Mouse (Mus musculus): ENCODE measurements around the gene Rho.

Gene Rho

DNA sequence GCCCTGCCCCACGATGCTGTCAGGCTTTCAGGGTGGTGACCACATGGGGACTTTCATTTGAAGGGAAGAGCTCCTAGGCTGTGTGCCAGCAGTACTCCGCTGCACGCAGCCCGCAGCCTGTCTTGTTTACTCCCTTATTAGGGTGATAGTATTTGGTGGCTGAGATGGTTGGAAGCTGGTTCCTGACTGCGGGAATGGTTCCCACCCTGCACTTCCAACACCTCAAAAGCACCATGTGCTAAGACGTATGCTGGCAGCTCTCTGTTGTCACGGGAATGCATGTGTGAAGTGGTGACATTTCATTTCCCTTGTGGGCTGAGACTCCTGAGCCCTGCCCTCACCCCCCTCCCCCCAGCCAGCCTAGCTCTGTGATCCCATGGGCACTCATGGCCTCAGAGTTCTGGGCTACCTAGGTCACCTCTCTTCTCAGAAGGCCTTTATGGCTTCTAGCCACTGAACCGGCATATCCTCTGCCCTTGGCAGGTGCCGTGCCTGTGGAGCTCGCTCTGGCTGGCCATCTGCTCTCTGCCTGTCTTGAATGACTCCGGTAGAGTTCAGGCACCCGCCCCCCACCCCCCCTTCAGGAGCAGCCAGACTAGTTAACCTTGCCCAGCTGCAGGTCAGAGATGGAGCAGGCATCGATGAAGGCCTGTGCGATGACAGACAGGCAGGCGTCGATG is 25.5 kb downstream of the Rho start:
- no peak for DNase-seq (ENCODE audit: low spot score)

- DNase-seq (ENCODE audit: low spot score), result no peak
These were observed 26.1 kb downstream of the Rho start for GRCm38 (mm10) chr6:115957681-115958080.

DNA sequence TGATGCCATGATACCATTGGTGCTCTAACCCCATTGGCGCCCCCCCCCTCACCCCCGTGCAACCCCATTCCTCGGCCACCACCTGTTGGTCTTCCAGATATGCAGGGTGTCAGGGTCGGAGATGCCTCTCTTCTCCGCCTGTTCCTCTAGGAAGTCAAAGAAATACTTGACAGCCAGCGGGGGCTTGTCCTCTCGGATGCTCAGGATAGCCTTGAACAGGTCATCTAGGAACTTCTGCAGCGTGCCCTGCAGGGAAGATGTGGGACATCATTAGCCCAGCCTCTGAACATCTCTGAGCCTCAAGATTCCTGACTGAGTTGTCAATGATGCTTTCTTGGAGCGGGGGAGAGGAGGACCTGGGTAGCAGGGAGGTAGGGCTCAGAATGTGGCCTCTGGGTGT is 26.9 kb downstream of the Rho start:
- no peak for DNase-seq (ENCODE audit: low spot score)

DNA sequence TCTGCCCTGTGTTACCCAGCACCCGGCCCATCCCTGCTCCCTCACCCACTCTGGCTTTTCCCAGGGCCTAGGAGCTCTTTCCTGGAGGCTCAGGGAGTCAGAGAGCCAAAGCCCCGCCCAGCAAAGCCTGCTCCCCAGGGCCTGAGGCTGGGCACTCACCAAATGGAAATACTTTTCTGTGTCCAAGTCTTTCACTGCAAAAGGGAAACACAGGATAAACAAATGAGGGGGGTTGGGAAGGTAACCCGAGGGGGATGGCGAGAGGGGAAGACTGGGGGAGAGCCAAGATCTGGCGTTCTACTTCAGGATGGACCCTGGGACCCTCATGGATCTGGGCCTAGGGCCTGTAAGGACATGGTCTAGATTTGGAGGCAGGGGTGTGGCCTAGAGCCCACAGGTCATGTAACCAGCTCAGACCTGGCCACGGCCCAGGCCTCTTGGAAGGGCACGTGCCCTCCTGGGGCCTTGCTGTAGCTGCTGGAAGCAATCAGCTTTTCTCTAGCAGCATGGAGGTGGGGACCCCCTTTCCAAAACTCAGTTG is 27.7 kb downstream of the Rho start:
- peak; percentile 71 for DNase-seq (ENCODE audit: low spot score)

DNA sequence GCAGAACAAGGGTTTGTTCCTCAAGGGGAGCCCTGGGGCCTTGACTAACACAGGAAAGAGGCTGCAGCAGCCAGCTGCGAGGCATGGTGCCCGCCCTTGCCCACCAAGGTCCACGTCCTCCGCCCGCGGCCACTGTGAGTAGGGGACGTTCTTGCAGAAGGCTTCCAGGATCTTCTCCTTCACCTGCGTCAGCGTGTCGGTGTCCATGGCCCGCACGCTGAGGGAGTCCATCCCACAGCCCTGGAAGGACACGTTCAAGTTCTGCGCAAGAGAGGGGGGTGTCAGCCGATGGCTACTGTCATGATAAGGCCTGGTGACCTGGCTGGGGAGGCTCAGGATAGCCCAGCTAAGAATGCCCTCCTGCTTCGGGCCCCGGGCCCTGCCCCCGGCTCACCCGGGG is 28.8 kb downstream of the Rho start:
- no peak for DNase-seq (ENCODE audit: low spot score)

GRCm38 (mm10) chr6:115961743-115962142 is 30.2 kb downstream of the Rho start:
- DNase-seq (ENCODE audit: low spot score), result no peak

DNA sequence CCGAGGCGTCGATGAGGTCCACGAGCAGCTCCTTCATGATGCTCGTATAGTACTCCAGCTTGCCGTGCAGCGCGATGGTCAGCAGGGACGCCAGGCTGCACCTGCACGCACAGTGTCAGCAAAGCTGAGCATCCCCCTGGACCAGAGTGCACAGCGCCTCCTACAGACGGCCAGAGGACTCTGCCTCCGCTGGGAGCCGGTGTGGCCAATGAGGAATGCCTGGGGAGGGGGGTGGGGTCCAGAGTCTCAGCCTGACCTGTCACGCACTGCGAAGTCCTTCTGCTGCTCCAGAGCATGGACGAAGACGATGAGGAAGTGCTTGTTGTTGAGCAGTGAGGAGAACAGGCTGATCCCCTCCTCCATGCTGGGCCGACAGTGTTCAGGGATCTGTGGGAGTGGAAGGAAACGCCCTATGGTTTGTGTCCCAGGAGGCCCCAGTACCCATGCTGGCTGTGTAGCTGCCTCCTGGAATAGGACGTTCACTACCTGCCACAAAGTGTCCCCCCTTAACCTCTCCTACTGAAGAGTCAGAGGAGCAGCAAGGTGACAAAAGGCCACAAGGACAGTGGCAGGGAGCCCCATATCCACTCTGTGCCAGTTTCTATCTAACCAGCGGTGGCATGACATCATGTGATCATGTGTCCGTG is 31.0 kb downstream of the Rho start:
- no peak for DNase-seq (ENCODE audit: low spot score)

- DNase-seq (ENCODE audit: low spot score), result no peak
These were observed 32.1 kb downstream of the Rho start for GRCm38 (mm10) chr6:115963656-115964055.

- DNase-seq (ENCODE audit: low spot score), result no peak
These were observed 34.8 kb downstream of the Rho start for GRCm38 (mm10) chr6:115966227-115966966.

DNA sequence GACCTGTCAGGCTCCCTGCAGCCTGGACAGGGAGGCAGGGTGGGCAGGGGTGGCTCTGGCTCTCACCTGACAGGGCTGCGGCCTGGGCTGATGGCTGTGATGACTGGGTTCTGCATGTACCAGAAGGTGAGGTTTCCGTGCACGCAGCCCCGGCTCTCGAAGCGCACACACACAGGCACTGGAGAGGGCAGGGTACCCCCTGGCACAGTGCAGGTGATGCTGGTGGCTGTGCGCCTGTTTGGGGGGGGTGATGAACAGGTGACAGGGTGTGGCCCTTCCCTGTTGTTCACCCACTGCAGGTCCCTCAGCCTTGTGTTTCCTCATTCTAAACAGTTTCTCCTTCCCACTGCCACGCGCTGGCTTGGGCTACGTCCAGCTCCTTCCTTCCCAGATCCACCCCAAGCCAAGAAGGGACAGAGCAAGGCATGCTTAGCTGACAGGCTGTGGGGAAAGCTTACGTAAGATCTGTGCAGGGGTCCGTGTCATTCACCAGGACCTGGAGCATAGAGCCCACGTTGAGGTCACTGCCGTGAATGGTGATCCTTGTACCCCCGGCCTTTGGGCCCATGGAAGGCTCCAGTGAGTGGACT is 35.8 kb downstream of the Rho start:
- DNase-seq (ENCODE audit: low spot score), result no peak

GRCm38 (mm10) chr6:115968086-115968485 is 36.5 kb downstream of the Rho start:
- no peak for DNase-seq (ENCODE audit: low spot score)

- no peak for DNase-seq (ENCODE audit: low spot score)
These were observed 37.2 kb downstream of the Rho start for GRCm38 (mm10) chr6:115968700-115969099.

DNA sequence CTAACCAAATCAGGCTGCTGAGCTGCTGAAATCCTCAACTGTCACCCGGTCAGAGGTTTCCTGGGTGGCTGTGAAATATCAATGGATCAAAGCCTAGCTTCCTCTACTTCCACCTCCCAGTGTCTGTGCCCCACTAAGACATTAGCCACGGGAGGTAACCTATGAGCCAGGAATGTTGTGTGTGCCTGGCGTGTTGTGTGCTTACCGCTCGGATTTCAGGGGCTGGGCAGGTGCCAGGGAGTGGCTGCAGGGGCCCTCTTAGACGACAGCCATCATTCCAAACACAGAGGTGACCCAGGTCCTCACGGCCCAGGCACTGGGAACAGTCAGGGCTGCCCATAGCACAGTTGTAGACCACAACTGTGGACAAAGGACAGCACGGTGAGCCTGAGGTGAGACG is 37.6 kb downstream of the Rho start:
- DNase-seq (ENCODE audit: low spot score), result no peak

- DNase-seq (ENCODE audit: low spot score), result no peak
These were observed 38.4 kb downstream of the Rho start for GRCm38 (mm10) chr6:115969952-115970351.

DNA sequence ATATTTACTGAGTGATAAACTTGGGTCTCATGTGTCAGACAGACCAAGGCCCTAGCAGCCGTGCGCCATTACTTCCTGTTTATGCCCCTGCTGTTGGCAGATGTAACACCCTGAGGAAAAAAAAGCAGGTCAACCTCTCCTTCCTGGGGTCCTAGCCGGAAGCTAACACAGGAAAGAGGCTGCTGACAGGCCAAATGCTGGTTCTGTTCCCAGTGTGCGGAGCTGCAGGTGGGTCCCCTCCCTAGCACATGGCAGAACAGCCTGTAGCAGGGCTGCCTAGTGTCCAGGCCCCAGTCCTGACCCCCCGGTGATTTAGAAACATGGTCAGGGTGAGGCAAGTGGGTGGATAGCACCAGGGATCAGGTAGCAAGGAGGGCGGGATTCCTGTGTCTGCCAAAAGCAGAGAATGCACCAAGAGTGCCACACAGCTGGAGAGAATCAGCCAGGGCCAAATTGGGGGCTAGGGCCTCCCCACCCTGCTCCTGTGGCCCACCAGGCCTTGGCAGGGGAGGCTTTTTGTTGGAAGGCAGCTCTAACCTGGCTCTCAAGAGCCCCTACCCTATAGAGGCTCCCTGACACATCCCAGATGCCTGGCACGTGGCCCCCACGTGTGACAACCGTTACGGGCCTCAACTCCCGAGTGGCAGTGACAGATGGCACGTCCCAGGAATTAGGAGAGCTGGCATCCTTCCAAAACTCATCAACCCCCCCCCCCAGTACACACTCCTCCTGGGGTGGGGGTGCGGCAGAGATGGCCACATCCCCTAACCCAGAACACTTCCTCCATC is 39.9 kb downstream of the Rho start:
- no peak for DNase-seq (ENCODE audit: low spot score)

GRCm38 (mm10) chr6:115972083-115972764 is 40.7 kb downstream of the Rho start:
- no peak for DNase-seq (ENCODE audit: low spot score)

DNA sequence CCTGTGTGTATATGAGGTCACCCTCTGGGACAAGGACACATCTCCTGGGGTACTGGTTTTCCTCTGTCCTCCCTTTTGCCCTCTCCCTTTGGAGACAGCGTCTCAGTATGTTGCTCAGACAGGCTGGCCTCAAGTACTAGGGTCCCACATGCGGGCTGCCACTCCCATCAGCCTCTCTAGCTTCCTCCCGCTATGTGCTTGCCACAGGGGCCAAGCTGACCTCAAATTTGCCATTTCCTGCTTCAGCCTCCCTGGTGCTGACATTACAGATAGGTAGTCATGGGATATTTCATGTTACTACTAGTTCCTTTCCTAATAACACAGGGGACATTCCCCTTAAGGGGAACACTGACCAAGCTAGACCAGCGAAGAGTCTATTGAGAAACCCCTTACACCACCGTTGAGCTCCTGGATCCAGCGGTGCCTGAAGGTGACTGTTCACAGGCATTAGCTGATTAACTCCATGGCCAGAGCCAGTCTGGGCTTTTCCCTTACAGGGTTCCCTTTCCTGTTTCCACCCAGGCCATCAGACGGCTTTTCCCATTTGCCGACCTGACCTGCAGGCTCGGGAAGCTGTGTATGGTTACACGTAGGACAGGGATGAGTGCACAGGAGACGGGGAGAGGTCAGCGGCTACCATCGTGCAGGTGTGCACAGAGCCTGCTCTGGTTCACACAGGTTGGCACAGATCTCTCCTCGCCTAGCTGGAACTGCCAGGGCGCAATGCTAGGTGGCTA is 41.8 kb downstream of the Rho start:
- DNase-seq (ENCODE audit: low spot score), result no peak

DNA sequence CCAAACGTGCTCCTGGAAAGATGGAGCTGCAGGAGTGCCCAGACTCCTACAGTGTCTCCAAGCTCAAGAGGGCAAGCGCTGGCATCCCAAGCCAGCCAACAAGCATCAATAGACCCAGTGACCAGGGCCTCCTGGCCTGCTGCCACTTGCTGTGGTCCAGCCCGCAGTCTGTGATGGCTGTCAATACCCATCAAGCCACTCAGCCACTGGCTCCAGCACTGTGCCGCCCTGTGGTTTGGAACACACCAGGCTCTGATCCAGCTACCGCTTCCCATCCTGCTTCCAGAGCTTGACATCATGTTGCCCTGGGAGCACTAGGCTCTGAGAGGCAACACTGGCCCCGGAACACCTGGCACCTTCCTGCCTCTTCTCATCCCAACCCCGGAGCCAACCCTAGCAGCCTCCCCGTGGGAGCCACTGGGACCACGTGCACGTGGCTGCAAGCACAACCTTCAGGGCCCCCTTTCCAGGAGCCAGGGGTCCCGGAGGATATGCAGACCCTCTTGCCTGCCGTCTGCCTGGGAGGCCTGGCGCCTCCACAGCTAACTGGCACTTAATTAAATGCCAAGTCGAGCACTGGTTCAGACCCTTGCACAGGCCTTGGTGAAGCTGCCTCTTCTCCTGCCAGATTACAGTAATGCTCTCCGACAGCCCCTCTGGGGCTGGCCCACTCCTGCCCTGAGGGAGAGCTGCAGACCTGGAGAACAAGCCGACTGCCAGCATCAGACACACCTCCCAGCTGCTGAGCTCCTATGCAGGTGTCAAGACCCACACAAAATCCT is 42.5 kb downstream of the Rho start:
- no peak for DNase-seq (ENCODE audit: low spot score)

DNA sequence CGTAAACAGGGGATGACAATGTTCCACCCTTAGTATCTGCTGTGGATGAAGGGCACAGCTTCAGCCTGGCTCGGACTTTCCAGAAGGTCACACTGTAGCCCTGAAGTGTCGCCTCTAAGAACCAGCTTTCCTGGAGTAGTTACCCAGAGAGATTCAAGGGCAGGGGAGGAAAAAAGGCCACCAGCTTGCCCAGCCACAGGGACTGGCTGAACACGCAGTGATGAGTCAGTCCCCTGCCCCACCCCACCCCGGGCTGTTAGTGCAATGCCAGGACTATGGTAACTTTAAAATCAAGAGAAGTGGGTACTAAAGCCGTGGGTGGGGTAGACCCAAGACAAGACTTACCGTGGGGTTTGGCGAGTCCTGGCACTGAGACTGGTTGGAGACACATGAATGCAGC is 44.1 kb downstream of the Rho start:
- no peak for DNase-seq (ENCODE audit: low spot score)

GRCm38 (mm10) chr6:115977810-115978209 is 46.3 kb downstream of the Rho start:
- no peak for DNase-seq (ENCODE audit: low spot score)
